Mouse (Mus musculus) stomach, postnatal 0 days (tissue): Measurements from ENCODE around the gene F11.

Experiments
- CTCF ChIP-seq: IDR thresholded peaks from 2 replicates; pipeline ENCODE4 v1.5.1; 2016; ENCODE audit warnings: antibody characterized with exemption, low read depth, mild to moderate bottlenecking, moderate library complexity
- EP300 ChIP-seq: optimal IDR thresholded peaks from 2 replicates; pipeline ENCODE3; 2016; ENCODE audit warnings: antibody characterized with exemption

DNA sequence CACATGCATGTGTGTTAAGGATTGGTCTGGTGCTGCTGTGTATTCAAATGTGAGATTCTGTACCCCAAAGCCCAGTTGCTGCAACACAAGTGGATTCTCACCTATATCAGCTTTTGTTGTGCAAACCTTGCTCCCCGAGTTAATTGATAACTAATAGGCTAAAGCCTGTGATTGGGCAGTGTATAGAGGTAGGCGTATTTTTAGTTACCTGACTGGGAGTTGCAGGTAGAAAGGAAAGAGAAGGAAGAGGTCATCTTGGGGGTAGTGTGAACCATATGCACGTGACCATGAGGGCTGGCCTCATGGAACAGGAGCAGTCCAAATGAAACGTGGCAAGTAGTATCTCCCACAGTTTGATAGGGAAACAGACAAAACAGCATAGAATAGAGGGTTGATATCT, 3.1 kb upstream of the F11 start:
- TF ChIP-seq EP300 (no peak), CTCF (no peak)
